Mouse (Mus musculus) intestine, postnatal 0 days (tissue): ENCODE measurements around the gene Ascc2. TPM values are rescaled to one million over a fixed set of nuclear protein-coding genes. Genes with fewer than 3 reads are reported as not detected.

Experiments
- ATAC-seq: fragments of 200-750 bp; cut with Nextera tagmentation; 2 replicates; pipeline ENCODE4 v1.8.0; 2017; ENCODE audit warnings: mild to moderate bottlenecking, moderate TSS enrichment, moderate library complexity
- H3K27ac ChIP-seq: fragments of 300-500 bp; sonication (generic); 2 replicates; pipeline ENCODE4 v1.5.1; 2014; ENCODE audit warnings: mild to moderate bottlenecking, low read depth, low read length, moderate library complexity
- H3K27me3 ChIP-seq: fragments of 300-500 bp; sonication (generic); replicated peaks from 2 replicates; pipeline ENCODE4 v1.6.1; 2014; ENCODE audit warnings: low read length, mixed read lengths; ENCODE audit not compliant: control insufficient read depth, insufficient read depth
- H3K36me3 ChIP-seq: fragments of 300-500 bp; sonication (generic); 2 replicates; pipeline ENCODE4 v1.6.1; 2014; ENCODE audit warnings: mild to moderate bottlenecking, moderate library complexity; ENCODE audit not compliant: control insufficient read depth, insufficient read depth
- H3K4me1 ChIP-seq: fragments of 300-500 bp; sonication (generic); replicated peaks from 2 replicates; pipeline ENCODE4 v1.6.1; 2014; ENCODE audit warnings: antibody characterized with exemption, low read length, mixed read lengths; ENCODE audit not compliant: control insufficient read depth, insufficient read depth
- H3K4me2 ChIP-seq: fragments of 300-500 bp; sonication (generic); replicated peaks from 2 replicates; pipeline ENCODE4 v1.6.1; 2014; ENCODE audit warnings: low read depth, mild to moderate bottlenecking, moderate library complexity
- H3K4me3 ChIP-seq: fragments of 300-500 bp; sonication (generic); 2 replicates; pipeline ENCODE4 v1.5.1; 2014; ENCODE audit warnings: low read depth, low read length
- H3K9ac ChIP-seq: fragments of 300-500 bp; sonication (generic); 2 replicates; pipeline ENCODE4 v1.6.1; 2014; ENCODE audit warnings: mild to moderate bottlenecking, low read depth, low read length
- H3K9me3 ChIP-seq: fragments of 300-500 bp; sonication (generic); 2 replicates; pipeline ENCODE4 v1.6.1; 2016; ENCODE audit warnings: mixed run types; ENCODE audit not compliant: control insufficient read depth
- CTCF ChIP-seq: sonication (generic); IDR thresholded peaks from 2 replicates; pipeline ENCODE4 v1.5.1; 2016; ENCODE audit warnings: low read depth, mild to moderate bottlenecking, control low read depth, antibody characterized with exemption, moderate library complexity
- whole genome bisulfite sequencing: fragments of 180-500 bp; shearing (Covaris S2); extraction: QIAGEN DNeasy Blood & Tissue Kit; methylation state at CpG from one replicate; pipeline ENCODE4 v1.1.7; 2014; 5-methylcytosine and 5-hydroxymethylcytosine counted together
- polyA plus RNA-seq: library from polyadenylated mRNA; unstranded; fragments of >200 nt; fragmentation: Nextera tagmentation; extraction: Ambion mirVana; gene quantifications from 2 replicates; pipeline ENCODE4 v1.2.1, GENCODE M21; 2015

The Ascc2 gene
- polyA plus RNA-seq, 1 experiment from 2014 or later: 17.1 TPM

DNA sequence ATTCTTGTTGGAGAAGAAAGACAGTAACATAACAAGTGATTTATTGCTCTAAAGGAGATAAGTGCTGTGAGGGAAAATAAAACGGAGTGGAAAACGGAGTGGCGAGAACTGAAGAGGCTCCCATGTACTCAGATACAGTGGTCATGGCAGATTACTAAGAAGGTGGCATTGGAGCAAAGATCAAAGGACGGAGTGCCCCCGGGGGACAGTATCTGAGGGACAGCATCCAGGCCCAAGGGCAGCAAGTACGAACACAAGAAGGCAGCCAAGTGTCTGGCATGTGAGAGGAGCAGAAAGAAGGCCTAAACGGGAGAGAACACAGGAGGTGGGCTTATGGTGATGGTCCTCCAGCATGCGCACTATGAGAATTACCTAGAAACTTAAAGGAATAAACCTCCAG lies 84.2 kb downstream of the Ascc2 start:
- Histone ChIP-seq H3K9ac (no peak overlapping the region), H3K4me3 (no peak overlapping the region), H3K4me1 (no peaks in the 10 kb centered on the region), H3K27me3 (no peaks in the 10 kb centered on the region), H3K36me3 (peaks cover 15% of the 10 kb centered on the region; the same call in 1 of the 2 replicates), H3K27ac (no peak overlapping the region), H3K9me3 (no peaks in the 10 kb centered on the region), H3K4me2 (no peak overlapping the region)
- 57% methylated on average over 8 of the region's 8 CpGs for WGBS
- TF ChIP-seq CTCF: no peak
- no peak for ATAC-seq

DNA sequence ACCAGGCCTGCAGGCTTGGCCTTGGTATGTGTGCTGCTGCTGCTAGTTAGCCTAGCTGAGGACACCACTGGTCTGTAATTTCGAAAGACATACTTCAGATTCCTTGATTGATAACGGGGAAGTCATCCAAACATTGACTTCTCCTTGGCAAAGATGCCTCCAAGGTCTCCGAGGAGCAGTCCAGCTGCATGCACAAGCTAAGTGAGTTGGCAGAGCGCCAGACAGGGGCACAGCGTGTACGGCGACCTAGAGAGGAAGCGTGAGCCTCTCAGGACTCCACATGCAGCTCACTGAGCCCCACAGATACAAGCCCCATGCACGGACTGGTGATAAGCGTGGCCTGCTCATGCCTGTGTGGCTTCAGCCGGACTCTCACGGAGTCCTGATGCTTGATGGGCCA lies 92.1 kb downstream of the Ascc2 start:
- H3K4me2 ChIP-seq: no peak overlapping the region
- H3K27ac ChIP-seq: no peak overlapping the region
- no peaks in the 10 kb centered on the region for H3K27me3 ChIP-seq
- 0 out of 2 replicates have a peak, but pooled peaks cover 3% of the 10 kb centered on the region for H3K4me1 ChIP-seq
- H3K36me3 ChIP-seq: peaks cover 11% of the 10 kb centered on the region; the same call in 1 of the 2 replicates
- no peak for TF ChIP-seq CTCF
- no peak overlapping the region for H3K4me3 ChIP-seq
- 30% methylated on average over 12 of the region's 12 CpGs for WGBS
- no peaks in the 10 kb centered on the region for H3K9me3 ChIP-seq
- no peak for ATAC-seq
- H3K9ac ChIP-seq: no peak overlapping the region

GRCm38 (mm10) chr11:4730096-4730495 lies 92.5 kb downstream of the Ascc2 start:
- H3K4me2 ChIP-seq: no peak overlapping the region
- 0 out of 2 replicates have a peak, but pooled peaks cover 3% of the 10 kb centered on the region for H3K4me1 ChIP-seq
- no peak overlapping the region; the same call in 1 of the 2 replicates for H3K9ac ChIP-seq
- peaks cover 8% of the 10 kb centered on the region; the same call in 1 of the 2 replicates for H3K36me3 ChIP-seq
- H3K27ac ChIP-seq: no peak overlapping the region
- H3K9me3 ChIP-seq: no peaks in the 10 kb centered on the region
- no peak for ATAC-seq
- 53% methylated on average over 6 of the region's 6 CpGs for WGBS
- TF ChIP-seq CTCF: no peak
- H3K4me3 ChIP-seq: no peak overlapping the region
- H3K27me3 ChIP-seq: no peaks in the 10 kb centered on the region

DNA sequence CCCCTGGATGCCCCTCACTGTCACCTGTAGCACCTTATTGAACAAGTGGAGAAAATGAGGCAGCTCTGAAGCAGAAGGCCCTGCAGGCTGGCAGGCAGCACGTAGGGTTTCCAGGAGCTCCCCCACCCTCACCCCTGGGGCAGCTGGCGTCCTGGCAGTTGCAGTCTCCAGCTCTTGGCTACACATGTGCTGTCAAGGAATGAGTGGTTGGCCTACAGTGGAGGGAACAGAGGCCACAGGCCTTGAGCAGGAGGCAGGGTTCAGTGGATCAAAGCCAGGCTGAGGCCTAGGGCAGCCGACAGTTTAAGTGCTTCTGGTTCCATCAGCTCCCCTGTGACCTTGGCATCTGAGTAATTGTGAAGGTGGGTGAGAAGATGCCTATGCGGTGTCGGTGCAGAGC lies 93.4 kb downstream of the Ascc2 start:
- H3K27me3 ChIP-seq: no peaks in the 10 kb centered on the region
- 0 out of 2 replicates have a peak, but pooled peaks cover 3% of the 10 kb centered on the region for H3K4me1 ChIP-seq
- 82% methylated on average over 5 of the region's 5 CpGs for WGBS
- no peak overlapping the region for H3K9ac ChIP-seq
- no peak overlapping the region for H3K4me3 ChIP-seq
- no peak overlapping the region for H3K4me2 ChIP-seq
- no peak overlapping the region for H3K27ac ChIP-seq
- peaks cover 8% of the 10 kb centered on the region; the same call in 1 of the 2 replicates for H3K36me3 ChIP-seq
- TF ChIP-seq CTCF: no peak
- no peaks in the 10 kb centered on the region for H3K9me3 ChIP-seq
- ATAC-seq: no peak

- no peak overlapping the region for H3K4me2 ChIP-seq
- 85% methylated on average over 6 of the region's 7 CpGs for WGBS
These were observed 94.2 kb downstream of the Ascc2 start for GRCm38 (mm10) chr11:4731781-4732180.

DNA sequence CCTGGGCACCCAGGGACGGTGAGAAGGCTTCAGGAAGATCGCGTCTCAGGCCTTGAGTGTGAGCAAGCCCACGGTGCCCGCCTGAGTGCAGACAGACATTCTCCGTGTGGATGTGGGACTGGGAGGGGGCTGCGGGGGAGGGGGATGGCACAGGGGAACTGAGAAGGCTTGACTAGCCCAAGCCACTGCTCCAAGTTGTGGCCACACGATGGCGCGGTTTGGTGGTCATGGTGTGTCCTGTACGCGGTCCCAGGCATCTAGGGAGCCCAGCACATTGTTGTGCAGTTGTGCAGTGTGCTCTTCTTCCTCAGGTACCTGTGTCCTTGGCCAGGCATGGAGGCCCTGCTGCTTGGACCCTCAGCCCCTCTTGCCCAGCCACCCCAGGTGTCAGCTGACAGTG lies 96.6 kb downstream of the Ascc2 start:
- no peak overlapping the region for H3K4me2 ChIP-seq
- WGBS: 44% methylated on average over 12 of the region's 12 CpGs

More at GRCm38 (mm10) chr11:4731781-4732180, 94.2 kb downstream of the Ascc2 start:
- Histone ChIP-seq H3K9ac (no peak overlapping the region), H3K4me1 (0 out of 2 replicates have a peak, but pooled peaks cover 3% of the 10 kb centered on the region), H3K36me3 (0 out of 2 replicates have a peak, but pooled peaks cover 8% of the 10 kb centered on the region), H3K27me3 (no peaks in the 10 kb centered on the region), H3K9me3 (no peaks in the 10 kb centered on the region), H3K4me3 (no peak overlapping the region), H3K27ac (no peak overlapping the region)
- ATAC-seq: no peak
- TF ChIP-seq CTCF: no peak

More for the DNA sequence above, 96.6 kb downstream of the Ascc2 start:
- Histone ChIP-seq H3K27me3 (no peaks in the 10 kb centered on the region), H3K4me3 (no peak overlapping the region), H3K9ac (no peak overlapping the region), H3K36me3 (peaks cover 13% of the 10 kb centered on the region; the same call in 1 of the 2 replicates), H3K4me1 (0 out of 2 replicates have a peak, but pooled peaks cover 3% of the 10 kb centered on the region), H3K27ac (no peak overlapping the region), H3K9me3 (no peaks in the 10 kb centered on the region)
- TF ChIP-seq CTCF: peak; percentile 48
- ATAC-seq: no peak

Other genes with a start within 250 kb of the Ascc2 start
- gene Hormad2, start 196.6 kb upstream of the Ascc2 start, polyA plus RNA-seq: 0.21 and 0.25 TPM in 2 replicates
- gene Mtmr3, start 42.9 kb upstream of the Ascc2 start, polyA plus RNA-seq: 9.8 and 10.0 TPM in 2 replicates
- gene Gm11032, start 17.7 kb upstream of the Ascc2 start, polyA plus RNA-seq: not detected in 2 replicates
- 1,715 and 1,847 TPM in 2 replicates for gene Uqcr10, start 66.6 kb downstream of the Ascc2 start, polyA plus RNA-seq
- 62.6 and 67.9 TPM in 2 replicates for gene Zmat5, start 66.9 kb downstream of the Ascc2 start, polyA plus RNA-seq
- gene Cabp7, start 109.0 kb downstream of the Ascc2 start, polyA plus RNA-seq: 0.10 and 0.13 TPM in 2 replicates
- gene Nf2, start 211.8 kb downstream of the Ascc2 start, polyA plus RNA-seq: 16.0 and 16.6 TPM in 2 replicates
- 59.1 and 62.0 TPM in 2 replicates for gene Nipsnap1, start 236.2 kb downstream of the Ascc2 start, polyA plus RNA-seq